Mouse (Mus musculus) liver, adult 2 months (tissue): ENCODE measurements around the gene Unkl. TPM values are rescaled to one million over a fixed set of nuclear protein-coding genes. Genes with fewer than 3 reads are reported as not detected.

ENCODE experiments used
- DNase-seq: peaks from one replicate; pipeline ENCODE4 v3.0.0-alpha.2; 2011; ENCODE audit warnings: low read depth, low spot score; ENCODE audit errors: extremely low read depth
- H3K27ac ChIP-seq: fragments of 200-500 bp; replicated peaks from 2 replicates; pipeline ENCODE4 v1.5.1; 2012; ENCODE audit warnings: low read depth, mild to moderate bottlenecking, control low read depth, inconsistent platforms, low read length; ENCODE audit not compliant: insufficient read depth
- H3K27me3 ChIP-seq: fragments of 200-500 bp; 2 replicates; pipeline ENCODE4 v1.6.1; 2012; ENCODE audit warnings: mild to moderate bottlenecking, moderate library complexity, low read length, inconsistent platforms; ENCODE audit not compliant: control insufficient read depth, insufficient read depth
- H3K36me3 ChIP-seq: fragments of 200-500 bp; 2 replicates; pipeline ENCODE4 v1.6.1; 2012; ENCODE audit warnings: low read length, inconsistent platforms; ENCODE audit not compliant: control insufficient read depth, insufficient read depth
- H3K4me1 ChIP-seq: fragments of 200-500 bp; 2 replicates; pipeline ENCODE4 v1.6.1; 2011; ENCODE audit warnings: low read length; ENCODE audit not compliant: control insufficient read depth, insufficient read depth
- H3K4me3 ChIP-seq: fragments of 200-500 bp; 2 replicates; pipeline ENCODE4 v1.5.1; 2011; ENCODE audit warnings: low read depth, mild to moderate bottlenecking, control low read depth, low read length, moderate library complexity; ENCODE audit not compliant: insufficient read depth
- H3K79me2 ChIP-seq: fragments of 200-500 bp; 2 replicates; pipeline ENCODE4 v1.6.1; 2012; ENCODE audit warnings: inconsistent platforms, mild to moderate bottlenecking, low read length, moderate library complexity; ENCODE audit not compliant: control insufficient read depth, insufficient read depth
- H3K9ac ChIP-seq: fragments of 200-500 bp; 2 replicates; pipeline ENCODE4 v1.6.1; 2012; ENCODE audit warnings: low read depth, mild to moderate bottlenecking, control low read depth, inconsistent platforms, low read length
- CTCF ChIP-seq: fragments of 200-500 bp; IDR thresholded peaks from 2 replicates; pipeline ENCODE4 v1.5.1; 2011; ENCODE audit warnings: low read depth, low read length, control low read depth
- POLR2A ChIP-seq: fragments of 200-500 bp; IDR thresholded peaks from 2 replicates; pipeline ENCODE4 v1.6.1; 2011; ENCODE audit warnings: low read length, control low read depth; ENCODE audit not compliant: insufficient read depth; ENCODE audit errors: extremely low read depth
- WGBS: fragments of 180-500 bp; shearing (Covaris S2); methylation state at CpG from one replicate; pipeline ENCODE4 v1.1.7; 2018; 5-methylcytosine and 5-hydroxymethylcytosine counted together
- polyA plus RNA-seq: library from polyadenylated mRNA; depleted of rRNA; stranded (reverse); fragments of >200 nt; gene quantifications from 2 replicates; pipeline ENCODE4 v1.2.3, GENCODE M21; 2012
- total RNA-seq: library from RNA; depleted of rRNA; stranded (reverse); fragments of >200 nt; gene quantifications from 2 replicates; pipeline ENCODE4 v1.2.3, GENCODE M21; 2014

Unkl gene
- total and polyA plus RNA-seq, 2 experiments = 9.4 to 28.0 TPM

DNA sequence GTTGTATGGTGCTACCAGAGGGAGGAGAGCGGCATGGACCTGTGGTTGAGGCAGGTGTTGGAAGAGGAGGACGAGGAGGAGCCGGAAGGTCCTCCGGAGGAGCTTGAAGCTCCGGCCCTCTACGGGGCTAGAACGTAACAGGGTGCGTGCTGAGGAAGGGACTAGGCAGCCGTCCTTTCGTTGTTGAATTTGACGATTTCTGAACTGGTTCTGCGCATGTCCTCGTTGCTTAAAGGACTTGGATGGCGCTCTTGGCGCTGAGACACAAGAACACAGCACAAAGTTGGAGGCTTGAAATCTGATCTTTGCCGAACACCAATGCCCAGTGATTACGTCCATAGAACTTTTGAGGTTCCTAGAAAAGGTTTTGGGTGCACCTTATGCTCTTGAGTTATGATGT, 3.2 kb upstream of the Unkl start:
- peaks cover 24% of the 10 kb centered on the region for H3K79me2 ChIP-seq
- H3K4me3 ChIP-seq = peak overlapping the region; percentile 76
- no peaks in the 10 kb centered on the region for H3K36me3 ChIP-seq
- H3K4me1 ChIP-seq = peaks cover 12% of the 10 kb centered on the region
- no peaks in the 10 kb centered on the region for H3K27me3 ChIP-seq
- peak overlapping the region; percentile 80 for H3K9ac ChIP-seq
- WGBS = 6% methylated on average over 17 of the region's 17 CpGs
- H3K27ac ChIP-seq = peak overlapping the region; percentile 27; the same call in 1 of the 2 replicates
- no peak for TF ChIP-seq CTCF
- peak; percentile 17 for DNase-seq

DNA sequence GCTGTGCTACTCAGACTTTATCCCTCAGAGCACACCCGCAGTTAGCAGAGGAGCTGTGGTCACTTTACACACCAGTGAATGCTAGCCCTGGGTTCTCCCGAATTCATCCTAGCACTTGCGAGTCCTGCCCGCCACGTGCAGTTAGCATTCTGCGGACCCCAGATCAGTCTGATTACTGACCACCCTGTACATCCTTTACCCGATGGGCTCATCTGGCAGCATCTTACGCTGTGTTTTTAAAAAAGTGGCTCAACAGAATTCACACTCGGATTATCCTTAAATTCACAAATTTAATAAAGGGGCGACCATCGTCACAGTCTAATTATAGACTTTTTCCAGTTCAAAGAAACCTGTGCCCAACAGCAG, 430 bp upstream of the Unkl start:
- peaks cover 38% of the 10 kb centered on the region for H3K79me2 ChIP-seq
- WGBS = 16% methylated on average over 11 of the region's 11 CpGs
- H3K4me3 ChIP-seq = peak overlapping the region; percentile 81
- peaks cover 15% of the 10 kb centered on the region for H3K4me1 ChIP-seq
- H3K27me3 ChIP-seq = no peaks in the 10 kb centered on the region
- H3K36me3 ChIP-seq = peaks cover 2% of the 10 kb centered on the region; the same call in 1 of the 2 replicates
- TF ChIP-seq POLR2A (no peak), CTCF (no peak)
- peak overlapping the region; percentile 96 for H3K9ac ChIP-seq
- H3K27ac ChIP-seq = no peak overlapping the region; the same call in 1 of the 2 replicates
- peak; percentile 8 for DNase-seq

DNA sequence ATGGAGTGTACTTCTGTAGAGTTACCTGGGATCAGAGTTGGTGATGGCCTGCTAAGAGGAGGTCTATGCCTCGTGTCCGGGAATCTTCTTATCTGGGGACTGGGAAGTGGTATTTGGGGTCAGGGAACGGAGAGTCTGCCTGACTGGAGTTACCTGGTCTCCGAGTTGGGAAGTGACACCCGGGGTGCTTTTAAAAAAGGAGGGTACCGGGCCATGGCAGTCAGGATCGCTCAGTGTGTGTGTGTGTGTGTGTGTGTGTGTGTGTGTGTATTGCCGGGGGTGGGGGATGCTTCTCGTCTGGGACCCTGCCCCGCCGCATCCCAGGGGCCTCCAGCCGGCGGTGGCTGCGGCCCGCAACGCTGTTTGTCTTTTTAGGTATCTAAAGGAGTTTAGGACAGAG, 894 bp downstream of the Unkl start:
- H3K36me3 ChIP-seq = peaks cover 2% of the 10 kb centered on the region; the same call in 1 of the 2 replicates
- peak overlapping the region; percentile 81 for H3K4me3 ChIP-seq
- H3K27me3 ChIP-seq = no peaks in the 10 kb centered on the region
- peaks cover 11% of the 10 kb centered on the region for H3K4me1 ChIP-seq
- peak; percentile 29 for DNase-seq
- peak overlapping the region; percentile 63 for H3K27ac ChIP-seq
- WGBS = 4% methylated on average over 16 of the region's 16 CpGs
- peaks cover 43% of the 10 kb centered on the region for H3K79me2 ChIP-seq
- no peak for TF ChIP-seq CTCF
- no peak for TF ChIP-seq POLR2A
- H3K9ac ChIP-seq = peak overlapping the region; percentile 96

DNA sequence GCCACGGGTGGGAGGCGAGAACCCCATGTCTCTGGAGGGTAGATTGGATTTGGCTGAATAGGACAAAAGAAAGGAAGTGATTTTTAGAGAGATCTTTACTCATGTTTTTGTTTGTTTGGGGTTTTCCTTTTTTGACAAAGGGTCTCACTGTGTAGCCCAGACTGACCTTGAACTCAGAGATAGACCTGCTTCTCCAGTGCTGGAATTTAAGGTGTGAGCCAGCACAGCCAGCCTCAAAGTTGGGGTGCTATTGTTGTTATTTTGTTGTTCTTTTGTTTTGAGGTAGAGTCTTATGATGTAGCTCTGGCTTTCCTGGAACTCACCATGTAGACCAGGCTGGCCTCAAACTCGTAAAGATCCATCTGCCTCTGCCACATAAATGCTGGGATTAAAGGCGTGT, 14.2 kb downstream of the Unkl start:
- peaks cover 20% of the 10 kb centered on the region; the same call in 1 of the 2 replicates for H3K36me3 ChIP-seq
- peaks cover 5% of the 10 kb centered on the region; the same call in 1 of the 2 replicates for H3K79me2 ChIP-seq
- H3K27ac ChIP-seq = no peak overlapping the region
- 93% methylated on average over 4 of the region's 4 CpGs for WGBS
- TF ChIP-seq POLR2A = no peak
- TF ChIP-seq CTCF = no peak
- H3K27me3 ChIP-seq = no peaks in the 10 kb centered on the region
- no peak for DNase-seq
- no peak overlapping the region for H3K9ac ChIP-seq
- no peaks in the 10 kb centered on the region for H3K4me1 ChIP-seq
- H3K4me3 ChIP-seq = no peak overlapping the region

DNA sequence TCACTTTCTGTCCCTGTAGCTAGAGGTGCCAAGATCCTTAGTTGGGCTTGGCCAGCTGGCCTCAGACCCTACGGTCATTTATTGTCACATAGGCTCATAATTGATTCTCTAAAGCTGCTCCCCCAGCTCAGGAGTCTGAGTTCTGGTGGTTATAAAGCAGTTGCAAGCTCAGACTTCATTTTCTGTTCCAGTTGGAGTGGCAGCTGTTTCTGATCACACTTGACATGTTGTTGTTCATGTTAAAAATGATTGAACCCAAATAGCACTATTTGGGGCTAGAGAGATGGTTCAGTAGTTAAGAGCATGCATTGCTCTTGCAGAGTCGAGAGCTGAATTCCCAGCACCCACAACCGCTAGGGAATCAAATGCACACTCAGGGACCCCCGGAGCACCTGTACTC, 21.8 kb downstream of the Unkl start:
- Histone ChIP-seq H3K27ac (no peak overlapping the region), H3K79me2 (no peaks in the 10 kb centered on the region), H3K4me1 (no peaks in the 10 kb centered on the region), H3K27me3 (no peaks in the 10 kb centered on the region), H3K9ac (no peak overlapping the region), H3K4me3 (no peak overlapping the region), H3K36me3 (peaks cover 25% of the 10 kb centered on the region)
- 96% methylated on average over 4 of the region's 4 CpGs for WGBS
- TF ChIP-seq CTCF (no peak), POLR2A (no peak)
- DNase-seq = no peak

DNA sequence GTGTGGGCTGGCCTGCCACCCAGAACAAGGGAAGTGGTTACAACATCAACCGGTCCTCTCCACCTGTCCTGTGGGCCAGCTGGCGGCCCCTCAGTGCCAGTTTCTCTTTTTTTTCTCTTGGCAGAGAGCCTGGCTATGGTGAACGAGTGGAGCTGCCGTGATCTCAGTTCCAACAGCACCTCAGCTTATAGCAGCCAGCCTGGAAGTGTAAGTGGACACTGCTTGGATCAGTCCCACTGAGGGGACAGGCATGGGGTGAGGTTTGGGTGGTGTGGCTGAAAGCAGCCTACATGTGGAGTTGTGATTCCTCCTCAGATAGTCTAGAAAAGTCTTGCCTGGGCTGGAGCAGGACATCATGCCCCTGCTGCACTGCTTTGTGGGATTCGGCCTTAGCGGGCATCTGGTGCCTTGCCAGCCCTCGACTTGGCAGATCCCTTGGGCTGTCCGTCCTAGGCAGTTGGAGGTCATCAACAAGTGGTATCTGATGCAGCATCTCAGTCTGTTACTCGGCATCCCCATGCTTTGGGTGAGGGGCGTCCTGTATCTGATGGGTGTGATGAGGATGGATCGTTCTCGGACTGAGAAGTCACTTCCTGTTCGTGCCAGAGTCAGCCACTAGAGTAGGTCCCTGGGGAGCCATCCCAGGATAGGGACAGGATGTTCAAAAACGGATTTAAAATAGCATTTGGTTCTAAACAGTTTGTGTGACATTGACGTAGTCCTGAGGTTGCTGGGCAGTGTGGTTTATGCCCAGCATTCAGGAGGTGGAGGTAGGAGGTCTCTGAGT, 22.7 kb downstream of the Unkl start:
- Histone ChIP-seq H3K79me2 (no peaks in the 10 kb centered on the region), H3K4me3 (no peak overlapping the region), H3K4me1 (no peaks in the 10 kb centered on the region), H3K27me3 (no peaks in the 10 kb centered on the region), H3K27ac (no peak overlapping the region), H3K9ac (no peak overlapping the region), H3K36me3 (peaks cover 21% of the 10 kb centered on the region)
- no peak for TF ChIP-seq POLR2A
- TF ChIP-seq CTCF = no peak
- whole genome bisulfite sequencing = 77% methylated on average over 15 of the region's 15 CpGs
- DNase-seq = no peak
